Mouse (Mus musculus) gastrocnemius, adult 2 months (tissue): ENCODE data around the gene Arfgef2. TPM values are rescaled to one million over a fixed set of nuclear protein-coding genes. Genes with fewer than 3 reads are reported as not detected.
A peak's percentile ranks its signal among the peaks of the same experiment; 100 is the strongest.
"Not testable (repeated sequence)": the region's sequence is repeated elsewhere in the genome, so short reads cannot be mapped to it uniquely, and the experiment has no call there.

Source experiments
- DNase-seq: peaks from one replicate; pipeline ENCODE4 v3.0.0; 2022
- H3K27ac ChIP-seq: fragments of 200-600 bp; 2 replicates; pipeline ENCODE4 v1.8.1; 2022; ENCODE audit warnings: mild to moderate bottlenecking
- H3K4me3 ChIP-seq: fragments of 200-600 bp; 2 replicates; pipeline ENCODE4 v1.8.1; 2022; ENCODE audit warnings: mild to moderate bottlenecking, moderate library complexity
- CTCF ChIP-seq: fragments of 200-600 bp; IDR thresholded peaks from 2 replicates; pipeline ENCODE4 v1.8.1; 2022; ENCODE audit warnings: antibody characterized with exemption, mild to moderate bottlenecking, moderate library complexity
- intact Hi-C: fragments of 180-260 bp; cut with DNase I; formaldehyde crosslinking; loops from one replicate; pipeline ENCODE4 v1.15.1; 2025
- total RNA-seq, 2 experiments: library from RNA; stranded (reverse); gene quantifications; 2 replicates each; pipeline ENCODE4 v1.2.3; 2021

Gene Arfgef2
- total RNA-seq, 2 experiments from 2014 or later: 24.9 to 30.9 TPM

- peak overlapping the region; percentile 84 for H3K27ac ChIP-seq
- peak; percentile 91 for DNase-seq
- no peak for TF ChIP-seq CTCF
- intact Hi-C loops: loop anchor here (5.0 to 10.0 kb wide), 2 partner anchors 692 to 794 kb away; partner anchors contain the start of gene Ncoa3
- H3K4me3 ChIP-seq: peak overlapping the region; percentile 90
Measured at GRCm38 (mm10) chr2:166786353-166787004, 18.9 kb upstream of the Arfgef2 start.

GRCm38 (mm10) chr2:166791738-166792137 is 13.7 kb upstream of the Arfgef2 start:
- intact Hi-C loops: no loop called here
- TF ChIP-seq CTCF: peak; percentile 38; the same call in 1 of the 2 replicates
- Histone ChIP-seq H3K4me3 (no peak overlapping the region), H3K27ac (no peak overlapping the region)
- DNase-seq: peak; percentile 14

GRCm38 (mm10) chr2:166792355-166792754 is 13.0 kb upstream of the Arfgef2 start, which contains the start of gene Trp53rkb:
Gene Trp53rkb, plus strand, starts transcription at chr2:166792531.
- peak within 1 kb of the TSS; percentile 84 for H3K4me3 ChIP-seq
- intact Hi-C loops: no loop called here
- H3K27ac ChIP-seq: peak within 1 kb of the TSS; percentile 91
- DNase-seq: no peak
- TF ChIP-seq CTCF: no peak

GRCm38 (mm10) chr2:166793542-166794214 is 11.7 kb upstream of the Arfgef2 start:
- intact Hi-C loops: not testable (repeated sequence)
- Histone ChIP-seq H3K27ac (peak overlapping the region; percentile 91), H3K4me3 (peak overlapping the region; percentile 84)
- DNase-seq: peak; percentile 91

GRCm38 (mm10) chr2:166799615-166800472 is 5.5 kb upstream of the Arfgef2 start:
- peak overlapping the region; percentile 46 for H3K4me3 ChIP-seq
- intact Hi-C loops: no loop called here
- DNase-seq: peak; percentile 19
- TF ChIP-seq CTCF: no peak
- H3K27ac ChIP-seq: peak overlapping the region; percentile 79

- Histone ChIP-seq H3K4me3 (peak overlapping the region; percentile 46), H3K27ac (peak overlapping the region; percentile 79)
- peak; percentile 14 for DNase-seq
- intact Hi-C loops: no loop called here
- TF ChIP-seq CTCF: no peak
Measured at GRCm38 (mm10) chr2:166800473-166800857, 4.9 kb upstream of the Arfgef2 start.

- intact Hi-C loops: no loop called here
- no peak for TF ChIP-seq CTCF
- H3K27ac ChIP-seq: no peak overlapping the region
- DNase-seq: peak; percentile 8
- no peak overlapping the region for H3K4me3 ChIP-seq
Measured at GRCm38 (mm10) chr2:166801436-166801835, 4.0 kb upstream of the Arfgef2 start.

GRCm38 (mm10) chr2:166803298-166803697 is 2.1 kb upstream of the Arfgef2 start:
- TF ChIP-seq CTCF: no peak
- Histone ChIP-seq H3K27ac (no peak overlapping the region), H3K4me3 (no peak overlapping the region)
- intact Hi-C loops: no loop called here
- DNase-seq: peak; percentile 10

GRCm38 (mm10) chr2:166806173-166806705 is 851 bp downstream of the Arfgef2 start:
- intact Hi-C loops: no loop called here
- Histone ChIP-seq H3K4me3 (peak overlapping the region; percentile 99), H3K27ac (peak overlapping the region; percentile 98)
- no peak for DNase-seq
- no peak for TF ChIP-seq CTCF

GRCm38 (mm10) chr2:166806813-166807212 is 1.4 kb downstream of the Arfgef2 start:
- Histone ChIP-seq H3K4me3 (peak overlapping the region; percentile 99), H3K27ac (peak overlapping the region; percentile 98)
- intact Hi-C loops: no loop called here
- TF ChIP-seq CTCF: no peak
- DNase-seq: peak; percentile 9

- peak overlapping the region; percentile 10; the same call in 1 of the 2 replicates for H3K27ac ChIP-seq
- no peak overlapping the region for H3K4me3 ChIP-seq
- TF ChIP-seq CTCF: no peak
- peak; percentile 6 for DNase-seq
- intact Hi-C loops: no loop called here
Measured at GRCm38 (mm10) chr2:166809499-166809898, 4.1 kb downstream of the Arfgef2 start.

GRCm38 (mm10) chr2:166810821-166811220 is 5.4 kb downstream of the Arfgef2 start:
- no peak overlapping the region for H3K4me3 ChIP-seq
- intact Hi-C loops: no loop called here
- no peak for TF ChIP-seq CTCF
- DNase-seq: peak; percentile 5
- H3K27ac ChIP-seq: no peak overlapping the region
